In the genomic region with DNA sequence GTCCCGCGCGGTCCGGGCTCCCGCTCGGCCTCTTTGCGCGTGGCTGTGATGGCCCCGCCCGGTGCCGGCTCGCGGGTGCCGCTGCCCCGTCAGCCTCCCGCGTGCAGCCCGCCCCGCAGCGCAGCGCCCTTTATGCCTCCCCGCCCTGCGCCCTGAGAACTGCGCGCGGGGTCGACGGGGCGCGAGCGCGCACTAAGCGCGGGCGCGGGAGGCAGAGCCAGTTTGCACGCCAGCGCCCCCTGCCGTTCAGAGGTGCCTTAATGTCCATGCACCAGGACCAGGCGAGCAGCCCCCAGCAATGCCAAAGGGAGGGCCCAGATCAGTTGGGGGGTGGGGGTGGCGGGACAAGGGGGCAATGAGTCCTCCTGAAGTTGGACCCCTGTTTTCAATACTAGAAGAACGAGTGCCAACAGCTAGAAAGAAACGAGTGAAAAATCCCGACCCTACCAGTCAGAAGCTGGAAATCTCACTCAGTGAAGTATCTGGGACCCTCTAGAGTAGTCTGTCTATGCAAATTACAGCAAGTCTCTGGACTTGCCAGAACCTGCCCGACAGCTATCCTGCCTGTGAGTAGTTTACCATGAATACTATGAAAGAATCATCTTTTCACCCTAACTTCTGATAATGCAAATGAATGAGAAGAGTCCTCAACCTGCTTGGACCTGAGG, we compare ENCODE assay signal across 8 mouse cellular contexts. TPM values are rescaled to one million over a fixed set of nuclear protein-coding genes. Genes with fewer than 3 reads are reported as not detected.
A peak's percentile ranks its signal among the peaks of the same experiment; 100 is the strongest.
DNase-seq lines count a peak whose midpoint lies in the region; ATAC-seq and TF ChIP-seq lines count a peak whose summit lies in the region.

A gene (minus strand): TSS at position 151 of the 668 bp plus-strand sequence.

- ATAC-seq in heart, embryonic 12.5 days (ENCODE audit: insufficient number of reproducible peaks, low FRiP score), result peak; percentile 84
- peak; percentile 93 for ATAC-seq in kidney, postnatal 0 days (replicated peaks; ENCODE audit: low FRiP score, low read depth)
- ATAC-seq in monocyte, adult 5-6 weeks (replicated peaks; ENCODE audit: insufficient number of reproducible peaks, low FRiP score, low TSS enrichment, poor library complexity, severe bottlenecking), result peak; percentile 57

- peak; percentile 72 for DNase-seq in 416B (ENCODE audit: low read depth)
- DNase-seq in brain, embryonic 18.5 days (ENCODE audit: low read depth, low spot score), result peak; percentile 58
- peak; percentile 90 for DNase-seq in kidney, postnatal 0 days (ENCODE audit: low spot score)
- peak; percentile 31 for DNase-seq in liver, adult 2 months (ENCODE audit: extremely low read depth, low read depth, low spot score)
- DNase-seq in spleen, postnatal 4 days (ENCODE audit: low spot score in 2 of 2), result peak; percentile 91 to 99

- TF ChIP-seq POLR2A in liver, adult 2 months (IDR thresholded peaks at IDR 0.05; ENCODE audit: extremely low read depth, insufficient read depth, low read length), result no peak

- H3K4me2 ChIP-seq in heart, embryonic 12.5 days, result peak within 1 kb of the TSS; percentile 95
- H3K4me2 ChIP-seq in kidney, postnatal 0 days (ENCODE audit: low read length), result peak within 1 kb of the TSS; percentile 92

- H3K9ac ChIP-seq in heart, embryonic 12.5 days, result peak within 1 kb of the TSS; percentile 82
- H3K9ac ChIP-seq in kidney, postnatal 0 days (ENCODE audit: low read depth, low read length), result peak within 1 kb of the TSS; percentile 94
- peak within 1 kb of the TSS; percentile 89 for H3K9ac ChIP-seq in liver, adult 2 months (ENCODE audit: low read depth, low read length)

- H3K36me3 ChIP-seq in erythroblast, embryonic 14.5 days (ENCODE audit: control insufficient read depth), result no peaks in the 10 kb centered on the region
- H3K36me3 ChIP-seq in heart, embryonic 12.5 days, result no peaks in the 10 kb centered on the region
- no peaks in the 10 kb centered on the region for H3K36me3 ChIP-seq in kidney, postnatal 0 days (ENCODE audit: insufficient read depth, low read length)
- H3K36me3 ChIP-seq in liver, adult 2 months (ENCODE audit: control insufficient read depth, insufficient read depth, low read length), result no peaks in the 10 kb centered on the region

- no peak within 1 kb of the TSS for H3K27ac ChIP-seq in heart, embryonic 12.5 days (ENCODE audit: poor library complexity, severe bottlenecking)
- H3K27ac ChIP-seq in kidney, postnatal 0 days, result peak within 1 kb of the TSS; percentile 73
- peak within 1 kb of the TSS; percentile 12 for H3K27ac ChIP-seq in liver, adult 2 months (replicated peaks; ENCODE audit: insufficient read depth, low read depth, low read length)

- peak; percentile 80 for TF ChIP-seq CTCF in kidney, postnatal 0 days (IDR thresholded peaks at IDR 0.05; ENCODE audit: low read depth)
- peak; percentile 88 for TF ChIP-seq CTCF in liver, adult 2 months (IDR thresholded peaks at IDR 0.05; ENCODE audit: low read depth, low read length)

- 0 out of 2 replicates have a peak, but pooled peaks cover 2% of the 10 kb centered on the region for H3K79me2 ChIP-seq in liver, adult 2 months (ENCODE audit: control insufficient read depth, insufficient read depth, low read length)

- 2% methylated on average over 45 of the region's 45 CpGs for WGBS in heart, embryonic 12.5 days
- under 1% methylated on average over 44 of the region's 45 CpGs for WGBS in kidney, postnatal 0 days
- 1% methylated on average over 45 of the region's 45 CpGs for WGBS in liver, adult 2 months

- H3K4me1 ChIP-seq in erythroblast, embryonic 14.5 days (ENCODE audit: control insufficient read depth), result peaks cover 7% of the 10 kb centered on the region
- H3K4me1 ChIP-seq in heart, embryonic 12.5 days (replicated peaks), result peaks cover 32% of the 10 kb centered on the region
- H3K4me1 ChIP-seq in kidney, postnatal 0 days (replicated peaks; ENCODE audit: insufficient read depth, low read length), result peaks cover 24% of the 10 kb centered on the region
- no peaks in the 10 kb centered on the region for H3K4me1 ChIP-seq in liver, adult 2 months (ENCODE audit: control insufficient read depth, insufficient read depth, low read length)

- peak within 1 kb of the TSS; percentile 58 for H3K4me3 ChIP-seq in erythroblast, embryonic 14.5 days (replicated peaks)
- peak within 1 kb of the TSS; percentile 91 for H3K4me3 ChIP-seq in heart, embryonic 12.5 days
- peak within 1 kb of the TSS; percentile 78 for H3K4me3 ChIP-seq in kidney, postnatal 0 days (replicated peaks; ENCODE audit: low read depth, low read length)
- H3K4me3 ChIP-seq in liver, adult 2 months (ENCODE audit: insufficient read depth, low read depth, low read length), result peak within 1 kb of the TSS; percentile 79

- peaks cover 26% of the 10 kb centered on the region for H3K27me3 ChIP-seq in erythroblast, embryonic 14.5 days (ENCODE audit: control insufficient read depth)
- peaks cover 20% of the 10 kb centered on the region for H3K27me3 ChIP-seq in heart, embryonic 12.5 days (replicated peaks)
- H3K27me3 ChIP-seq in kidney, postnatal 0 days (ENCODE audit: insufficient read depth, low read length), result no peaks in the 10 kb centered on the region
- H3K27me3 ChIP-seq in liver, adult 2 months (ENCODE audit: control insufficient read depth, insufficient read depth, low read length), result no peaks in the 10 kb centered on the region

- H3K9me3 ChIP-seq in erythroblast, embryonic 14.5 days (ENCODE audit: control insufficient read depth, low read length), result no peaks in the 10 kb centered on the region
- no peaks in the 10 kb centered on the region for H3K9me3 ChIP-seq in heart, embryonic 12.5 days (replicated peaks)
- no peaks in the 10 kb centered on the region for H3K9me3 ChIP-seq in kidney, postnatal 0 days (replicated peaks; ENCODE audit: low read length)

RNA-seq across cellular contexts. Expression of the gene that starts here (rescaled TPM):
- not detected in 2 replicates for polyA plus RNA-seq in erythroblast, embryonic 14.5 days (2012)
- 10.0 and 11.3 TPM in 2 replicates for polyA plus RNA-seq in heart, embryonic 12.5 days (2016; fragmentation: Nextera tagmentation; extraction: Ambion mirVana)
- 19.2 and 21.7 TPM in 2 replicates for polyA plus RNA-seq in kidney, postnatal 0 days (2015; fragmentation: Nextera tagmentation; extraction: Ambion mirVana)
- 2.0 and 3.3 TPM in 2 replicates for total RNA-seq in liver, adult 2 months (2014; rRNA removed)
- polyA plus RNA-seq in liver, adult 2 months (2012; rRNA removed), result 2.3 and 2.8 TPM in 2 replicates
- total RNA-seq in monocyte, adult 5-6 weeks (2017), result 28.8 to 54.1 TPM (median 31.5 TPM) in 3 replicates

Comparison
In these comparisons a context has a peak if more than half of its experiments do, and no peak if none do; other contexts are left out.
1. DNase-seq: peak in every context shown above with its lines; median percentile 95 in spleen, postnatal 4 days; 90 in kidney, postnatal 0 days; 72 in 416B; 58 in brain, embryonic 18.5 days; 31 in liver, adult 2 months.